Mouse (Mus musculus) limb, embryonic 11.5 days (tissue): ENCODE measurements around the gene Mid1. TPM values are rescaled to one million over a fixed set of nuclear protein-coding genes. Genes with fewer than 3 reads are reported as not detected.

Experiments used
- ATAC-seq: fragments of 200-750 bp; cut with Nextera tagmentation; 2 replicates; pipeline ENCODE4 v1.8.0; 2017; ENCODE audit warnings: low read depth; ENCODE audit not compliant: insufficient number of reproducible peaks, low FRiP score, low TSS enrichment
- DNase-seq: peaks from one replicate; pipeline ENCODE4 v3.0.0-alpha.2; 2015; ENCODE audit warnings: low spot score
- H3K27ac ChIP-seq: fragments of 300-500 bp; sonication (generic); replicated peaks from 2 replicates; pipeline ENCODE4 v1.5.1; 2014; ENCODE audit warnings: low read depth, mild to moderate bottlenecking, low read length
- H3K27me3 ChIP-seq: fragments of 300-500 bp; sonication (generic); 2 replicates; pipeline ENCODE4 v1.6.1; 2014; ENCODE audit warnings: mild to moderate bottlenecking, low read length, mixed read lengths; ENCODE audit not compliant: control insufficient read depth, insufficient read depth
- H3K36me3 ChIP-seq: fragments of 300-500 bp; sonication (generic); 2 replicates; pipeline ENCODE4 v1.6.1; 2014; ENCODE audit warnings: mild to moderate bottlenecking, low read length, moderate library complexity, mixed read lengths; ENCODE audit not compliant: control insufficient read depth, insufficient read depth
- H3K4me1 ChIP-seq: fragments of 300-500 bp; sonication (generic); 2 replicates; pipeline ENCODE4 v1.6.1; 2014; ENCODE audit warnings: low read length, mixed read lengths; ENCODE audit not compliant: control insufficient read depth, insufficient read depth
- H3K4me2 ChIP-seq: fragments of 300-500 bp; sonication (generic); 2 replicates; pipeline ENCODE4 v1.6.1; 2014; ENCODE audit warnings: low read depth, mild to moderate bottlenecking, moderate library complexity; ENCODE audit not compliant: severe bottlenecking
- H3K4me3 ChIP-seq: fragments of 300-500 bp; sonication (generic); 2 replicates; pipeline ENCODE4 v1.5.1; 2014; ENCODE audit warnings: low read depth, low read length
- H3K9ac ChIP-seq: fragments of 300-500 bp; sonication (generic); 2 replicates; pipeline ENCODE4 v1.6.1; 2014; ENCODE audit warnings: mild to moderate bottlenecking, low read length
- H3K9me3 ChIP-seq: fragments of 300-500 bp; sonication (generic); 2 replicates; pipeline ENCODE4 v1.6.1; 2016; ENCODE audit warnings: low read length; ENCODE audit not compliant: control insufficient read depth
- WGBS: fragments of 180-500 bp; shearing (Covaris S2); extraction: QIAGEN DNeasy Blood & Tissue Kit; methylation state at CpG from one replicate; pipeline ENCODE4 v1.1.7; 2014; 5-methylcytosine and 5-hydroxymethylcytosine counted together
- polyA plus RNA-seq: library from polyadenylated mRNA; unstranded; fragments of >200 nt; fragmentation: Nextera tagmentation; extraction: Ambion mirVana; gene quantifications from 2 replicates; pipeline ENCODE4 v1.2.1, GENCODE M21; 2014

The Mid1 gene
- polyA plus RNA-seq, 1 experiment from 2014 or later = 11.5 TPM

- no peaks in the 10 kb centered on the region for H3K27me3 ChIP-seq
- 91% methylated on average over 1 of the region's 1 CpGs for WGBS
These were observed 38.5 kb downstream of the Mid1 start for GRCm38 (mm10) chrX:169723511-169723910.

GRCm38 (mm10) chrX:169735387-169735969, 50.5 kb downstream of the Mid1 start:
- no peak overlapping the region for H3K4me2 ChIP-seq
- H3K9ac ChIP-seq = no peak overlapping the region
- WGBS = 64% methylated on average over 3 of the region's 3 CpGs
- ATAC-seq (no peak), DNase-seq (no peak)
- no peaks in the 10 kb centered on the region for H3K9me3 ChIP-seq
- H3K4me1 ChIP-seq = no peaks in the 10 kb centered on the region
- no peak overlapping the region for H3K4me3 ChIP-seq
- H3K36me3 ChIP-seq = no peaks in the 10 kb centered on the region
- no peak overlapping the region for H3K27ac ChIP-seq
- 0 out of 2 replicates have a peak, but pooled peaks cover 2% of the 10 kb centered on the region for H3K27me3 ChIP-seq

More at GRCm38 (mm10) chrX:169723511-169723910, 38.5 kb downstream of the Mid1 start:
- H3K9ac ChIP-seq = no peak overlapping the region
- H3K4me3 ChIP-seq = no peak overlapping the region
- H3K36me3 ChIP-seq = no peaks in the 10 kb centered on the region
- ATAC-seq = no peak
- no peaks in the 10 kb centered on the region for H3K4me1 ChIP-seq
- no peak overlapping the region for H3K4me2 ChIP-seq
- H3K27ac ChIP-seq = no peak overlapping the region
- no peaks in the 10 kb centered on the region for H3K9me3 ChIP-seq
- DNase-seq = no peak

- H3K27me3 ChIP-seq = no peaks in the 10 kb centered on the region
These were observed 73.0 kb downstream of the Mid1 start for GRCm38 (mm10) chrX:169758001-169758400.

GRCm38 (mm10) chrX:169779535-169779934, 94.5 kb downstream of the Mid1 start, which contains the start of gene 4933400A11Rik:
4933400A11Rik (minus strand) TSS chrX:169779635.
- no peak for DNase-seq
- no peak within 1 kb of the TSS for H3K9ac ChIP-seq
- H3K27ac ChIP-seq = no peak within 1 kb of the TSS
- no peak within 1 kb of the TSS for H3K4me3 ChIP-seq
- ATAC-seq = no peak
- no peaks in the 10 kb centered on the region for H3K27me3 ChIP-seq
- no peak within 1 kb of the TSS for H3K4me2 ChIP-seq
- H3K4me1 ChIP-seq = no peaks in the 10 kb centered on the region
- no peaks in the 10 kb centered on the region for H3K9me3 ChIP-seq
- 80% methylated on average over 3 of the region's 3 CpGs for WGBS
- H3K36me3 ChIP-seq = no peaks in the 10 kb centered on the region

More at GRCm38 (mm10) chrX:169758001-169758400, 73.0 kb downstream of the Mid1 start:
- Histone ChIP-seq H3K4me2 (no peak overlapping the region), H3K9me3 (no peaks in the 10 kb centered on the region), H3K4me3 (no peak overlapping the region), H3K27ac (no peak overlapping the region), H3K36me3 (no peaks in the 10 kb centered on the region), H3K9ac (no peak overlapping the region), H3K4me1 (no peaks in the 10 kb centered on the region)
- WGBS = 83% methylated on average over 3 of the region's 3 CpGs
- ATAC-seq = no peak
- DNase-seq = no peak

- H3K9me3 ChIP-seq = no peaks in the 10 kb centered on the region
- H3K27ac ChIP-seq = no peak overlapping the region
- H3K27me3 ChIP-seq = no peaks in the 10 kb centered on the region
- DNase-seq (no peak), ATAC-seq (no peak)
- WGBS = 91% methylated on average over 5 of the region's 5 CpGs
- no peak overlapping the region for H3K4me3 ChIP-seq
- no peak overlapping the region for H3K4me2 ChIP-seq
- H3K9ac ChIP-seq = no peak overlapping the region
- H3K36me3 ChIP-seq = no peaks in the 10 kb centered on the region
- H3K4me1 ChIP-seq = no peaks in the 10 kb centered on the region
These were observed 104.7 kb downstream of the Mid1 start for GRCm38 (mm10) chrX:169789702-169790101.

- H3K36me3 ChIP-seq = no peaks in the 10 kb centered on the region
- ATAC-seq (no peak), DNase-seq (no peak)
- H3K9ac ChIP-seq = no peak overlapping the region
- H3K4me2 ChIP-seq = no peak overlapping the region
- no peak overlapping the region for H3K4me3 ChIP-seq
- no peaks in the 10 kb centered on the region for H3K4me1 ChIP-seq
- no peaks in the 10 kb centered on the region for H3K27me3 ChIP-seq
- H3K27ac ChIP-seq = no peak overlapping the region
- no peaks in the 10 kb centered on the region for H3K9me3 ChIP-seq
- WGBS = 50% methylated on average over 1 of the region's 1 CpGs
These were observed 107.9 kb downstream of the Mid1 start for GRCm38 (mm10) chrX:169792879-169793278.

GRCm38 (mm10) chrX:169794421-169794820, 109.4 kb downstream of the Mid1 start:
- no peak overlapping the region for H3K27ac ChIP-seq
- H3K9ac ChIP-seq = no peak overlapping the region
- H3K36me3 ChIP-seq = no peaks in the 10 kb centered on the region
- H3K27me3 ChIP-seq = no peaks in the 10 kb centered on the region
- no peaks in the 10 kb centered on the region for H3K9me3 ChIP-seq
- ATAC-seq (no peak), DNase-seq (no peak)
- no peak overlapping the region for H3K4me2 ChIP-seq
- no peaks in the 10 kb centered on the region for H3K4me1 ChIP-seq
- 69% methylated on average over 4 of the region's 4 CpGs for WGBS
- no peak overlapping the region for H3K4me3 ChIP-seq

- no peak for DNase-seq
- no peaks in the 10 kb centered on the region for H3K27me3 ChIP-seq
These were observed 109.9 kb downstream of the Mid1 start for GRCm38 (mm10) chrX:169794831-169795311.

GRCm38 (mm10) chrX:169797148-169797547, 112.1 kb downstream of the Mid1 start:
- DNase-seq = no peak
- Histone ChIP-seq H3K4me1 (no peaks in the 10 kb centered on the region), H3K4me3 (no peak overlapping the region), H3K9me3 (no peaks in the 10 kb centered on the region), H3K36me3 (no peaks in the 10 kb centered on the region), H3K4me2 (no peak overlapping the region), H3K27ac (no peak overlapping the region), H3K9ac (no peak overlapping the region), H3K27me3 (peaks cover 5% of the 10 kb centered on the region)
- WGBS = 83% methylated on average over 3 of the region's 3 CpGs
- no peak for ATAC-seq

More at GRCm38 (mm10) chrX:169794831-169795311, 109.9 kb downstream of the Mid1 start:
- 53% methylated on average over 7 of the region's 7 CpGs for WGBS
- no peaks in the 10 kb centered on the region for H3K9me3 ChIP-seq
- no peaks in the 10 kb centered on the region for H3K4me1 ChIP-seq
- no peak for ATAC-seq
- no peak overlapping the region for H3K4me2 ChIP-seq
- H3K4me3 ChIP-seq = no peak overlapping the region
- no peak overlapping the region for H3K9ac ChIP-seq
- H3K36me3 ChIP-seq = no peaks in the 10 kb centered on the region
- no peak overlapping the region for H3K27ac ChIP-seq
